ENCODE assay signal across 22 mouse cellular contexts in the genomic region with DNA sequence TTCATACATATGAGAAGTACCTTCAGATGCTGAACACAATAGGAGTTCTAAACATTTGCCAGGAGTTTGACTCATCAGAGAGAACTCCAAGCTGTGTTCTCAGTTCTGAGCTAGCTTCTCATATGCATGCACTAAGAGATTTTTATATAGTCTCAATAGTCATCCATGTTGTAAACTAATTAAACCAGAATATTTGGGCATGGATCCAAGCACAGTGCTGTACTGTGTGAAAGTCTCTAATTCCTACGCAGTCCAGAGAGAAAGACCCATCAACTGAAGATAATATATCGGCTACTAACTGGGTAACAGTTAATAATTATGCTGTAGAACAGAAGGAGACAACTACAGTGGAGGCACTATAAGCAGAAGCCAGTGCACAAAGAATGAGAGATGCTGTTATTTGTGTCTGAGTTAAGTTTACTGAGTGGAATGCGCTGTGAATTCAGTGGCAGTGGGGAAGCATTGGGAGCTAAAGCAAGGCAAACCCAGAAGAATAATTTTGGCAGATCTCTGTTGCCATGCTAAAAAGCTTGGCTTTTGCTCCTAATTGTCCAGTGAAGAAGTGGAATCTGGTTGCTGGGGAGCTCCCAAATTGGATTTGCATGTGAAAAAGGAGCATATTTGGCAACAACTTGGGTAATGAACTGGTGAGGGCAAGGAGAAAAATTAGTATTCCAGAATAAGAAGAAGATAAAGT. TPM values are rescaled to one million over a fixed set of nuclear protein-coding genes. Genes with fewer than 3 reads are reported as not detected.
DNase-seq lines count a peak whose midpoint lies in the region; ATAC-seq lines count a peak whose summit lies in the region.
"Had no signal": no experiment of that assay in that cellular context is flagged by ENCODE, and none has a peak within 500 bp of the region (broad histone marks: within the 10 kb centered on the region; RNA-seq: fewer than 3 reads in every experiment).

No protein-coding gene starts in this region.

- H3K36me3 ChIP-seq in hindbrain, embryonic 13.5 days, result no peaks in the 10 kb centered on the region
- H3K36me3 ChIP-seq in hindbrain, embryonic 10.5 days, result no peaks in the 10 kb centered on the region
- H3K36me3 ChIP-seq in hindbrain, embryonic 16.5 days (ENCODE audit: control insufficient read depth, insufficient read depth, low read length), result no peaks in the 10 kb centered on the region
- H3K36me3 ChIP-seq: embryonic facial prominence, embryonic 12.5 days; heart, embryonic 12.5 days; kidney, embryonic 15.5 days had no signal

- H3K27ac ChIP-seq in hindbrain, embryonic 13.5 days, result 0 out of 2 replicates have a peak overlapping the region, but pooled peaks have one; percentile 23
- no peak overlapping the region for H3K27ac ChIP-seq in hindbrain, embryonic 10.5 days
- H3K27ac ChIP-seq in hindbrain, embryonic 16.5 days (ENCODE audit: low read depth, low read length), result no peak overlapping the region
- H3K27ac ChIP-seq: embryonic facial prominence, embryonic 12.5 days; kidney, embryonic 15.5 days; stomach, postnatal 0 days had no signal

- ATAC-seq in hindbrain, embryonic 13.5 days (ENCODE audit: low FRiP score), result peak; percentile 78
- ATAC-seq in hindbrain, embryonic 16.5 days, result peak; percentile 80

- WGBS in hindbrain, embryonic 13.5 days, result 60% methylated on average over 3 of the region's 3 CpGs
- 90% methylated on average over 3 of the region's 3 CpGs for WGBS in hindbrain, embryonic 10.5 days
- 54% methylated on average over 3 of the region's 3 CpGs for WGBS in hindbrain, embryonic 16.5 days

- H3K4me3 ChIP-seq in hindbrain, embryonic 13.5 days, result no peak overlapping the region
- no peak overlapping the region for H3K4me3 ChIP-seq in hindbrain, embryonic 10.5 days
- H3K4me3 ChIP-seq in hindbrain, embryonic 16.5 days (ENCODE audit: low read length), result no peak overlapping the region
- H3K4me3 ChIP-seq: embryonic facial prominence, embryonic 12.5 days; erythroblast, embryonic 14.5 days; heart, embryonic 12.5 days; kidney, embryonic 15.5 days had no signal

- H3K4me2 ChIP-seq in hindbrain, embryonic 13.5 days, result no peak overlapping the region
- H3K4me2 ChIP-seq in hindbrain, embryonic 16.5 days (ENCODE audit: low read length), result no peak overlapping the region
- H3K4me2 ChIP-seq: embryonic facial prominence, embryonic 12.5 days; heart, embryonic 12.5 days; kidney, embryonic 15.5 days; liver, embryonic 11.5 days had no signal

- no peaks in the 10 kb centered on the region for H3K27me3 ChIP-seq in hindbrain, embryonic 13.5 days
- no peaks in the 10 kb centered on the region for H3K27me3 ChIP-seq in hindbrain, embryonic 10.5 days (ENCODE audit: insufficient read depth, poor library complexity, severe bottlenecking)
- no peaks in the 10 kb centered on the region for H3K27me3 ChIP-seq in hindbrain, embryonic 16.5 days (replicated peaks; ENCODE audit: control insufficient read depth, insufficient read depth, low read length)
- H3K27me3 ChIP-seq: CH12.LX; embryonic facial prominence, embryonic 12.5 days; heart, embryonic 12.5 days; kidney, embryonic 15.5 days had no signal

- H3K9ac ChIP-seq in hindbrain, embryonic 13.5 days, result no peak overlapping the region
- no peak overlapping the region for H3K9ac ChIP-seq in hindbrain, embryonic 16.5 days (ENCODE audit: low read depth, low read length)
- H3K9ac ChIP-seq: embryonic facial prominence, embryonic 12.5 days; heart, embryonic 12.5 days; kidney, embryonic 15.5 days had no signal

- H3K4me1 ChIP-seq in hindbrain, embryonic 13.5 days (replicated peaks), result no peaks in the 10 kb centered on the region
- H3K4me1 ChIP-seq in hindbrain, embryonic 10.5 days (replicated peaks), result no peaks in the 10 kb centered on the region
- no peaks in the 10 kb centered on the region for H3K4me1 ChIP-seq in hindbrain, embryonic 16.5 days (ENCODE audit: control insufficient read depth, insufficient read depth, low read depth, low read length)
- H3K4me1 ChIP-seq: embryonic facial prominence, embryonic 12.5 days; heart, embryonic 12.5 days; kidney, embryonic 15.5 days had no signal

- DNase-seq in cerebellum, adult 9-11 months, result peak; percentile 18
- DNase-seq in cerebellum, adult 11 months, result no peak
- DNase-seq in hindbrain, embryonic 10.5 days (ENCODE audit: low spot score), result no peak
- peak; percentile 79 for DNase-seq in Muller cell, postnatal 12 days (ENCODE audit: inconsistent ontology term)
- no peak for DNase-seq in MN1 (ENCODE audit: low spot score)
- no peak for DNase-seq in kidney, adult 9 months
- DNase-seq: gastrocnemius, postnatal 10 days; heart, adult 11 months; heart, postnatal 14 days; kidney, postnatal 4 days; layer of hippocampus, adult 9-11 months; lung, adult 18-20 months; lung, postnatal 36 days had no signal

- no peaks in the 10 kb centered on the region for H3K9me3 ChIP-seq in hindbrain, embryonic 13.5 days
- no peaks in the 10 kb centered on the region for H3K9me3 ChIP-seq in hindbrain, embryonic 10.5 days
- H3K9me3 ChIP-seq in hindbrain, embryonic 16.5 days (ENCODE audit: control insufficient read depth, low read length), result no peaks in the 10 kb centered on the region
- H3K9me3 ChIP-seq: embryonic facial prominence, embryonic 12.5 days; heart, embryonic 12.5 days; kidney, embryonic 15.5 days had no signal

RNA-seq across cellular contexts. Expression of gene P2ry1, which starts 47.5 kb away (rescaled TPM):
- polyA plus RNA-seq in hindbrain, embryonic 13.5 days (2015; fragmentation: Nextera tagmentation; extraction: Ambion mirVana), result 3.9 and 5.7 TPM in 2 replicates
- 3.9 and 4.5 TPM in 2 replicates for polyA plus RNA-seq in hindbrain, embryonic 10.5 days (2016; fragmentation: Nextera tagmentation; extraction: Ambion mirVana)
- 5.8 and 6.5 TPM in 2 replicates for polyA plus RNA-seq in hindbrain, embryonic 16.5 days (2015; fragmentation: Nextera tagmentation; extraction: Ambion mirVana)

Comparison
In these comparisons a context has a peak if more than half of its experiments do, and no peak if none do; other contexts are left out.
1. DNase-seq: peak in cerebellum, adult 9-11 months (single experiment) and Muller cell, postnatal 12 days (single experiment); none in cerebellum, adult 11 months (single experiment), hindbrain, embryonic 10.5 days (single experiment), MN1 (single experiment) and kidney, adult 9 months (single experiment).